Mouse (Mus musculus): ENCODE results near the gene Mpv17l2.
A peak's percentile ranks its signal among the peaks of the same experiment; 100 is the strongest.

The Mpv17l2 gene

DNA sequence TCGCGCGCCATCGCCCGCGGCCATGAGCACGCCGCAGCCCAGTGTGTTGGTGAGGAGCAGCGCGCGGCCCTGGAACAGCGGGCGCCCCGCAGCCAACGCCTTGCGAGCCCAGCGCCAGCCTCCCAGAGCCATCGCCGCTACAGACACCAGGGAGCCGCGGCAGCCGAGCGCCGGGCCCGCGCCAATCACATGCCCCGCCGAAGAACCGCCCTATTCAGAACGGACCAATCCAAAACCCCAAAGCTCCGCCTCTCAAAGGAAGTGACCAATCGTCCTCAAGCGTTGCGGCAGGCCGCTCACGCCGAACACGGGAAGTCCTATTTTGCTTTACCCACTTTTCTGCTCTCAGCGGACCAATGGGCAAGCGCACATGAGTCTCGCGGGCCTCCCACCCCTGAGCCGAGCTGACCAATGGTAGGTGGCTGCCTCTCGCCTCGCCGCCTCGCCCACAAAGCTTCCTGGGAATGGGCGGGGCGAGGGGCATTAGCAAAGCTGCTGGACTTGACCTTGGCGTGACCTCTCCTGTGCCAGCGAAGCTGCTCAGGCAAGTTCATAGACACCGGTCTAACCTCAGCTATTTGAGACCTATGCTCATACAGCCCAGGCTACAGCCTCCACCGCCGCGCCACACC, at the start of gene Mpv17l2:
Mpv17l2 (minus strand) TSS at position 172 of the 632 bp plus-strand sequence.
- DNase-seq (ENCODE audit: low read depth, low spot score): peak; percentile 99

GRCm38 (mm10) chr8:70808955-70809701, 48.4 kb upstream of the Mpv17l2 start:
- DNase-seq (ENCODE audit: low read depth, low spot score): no peak

GRCm38 (mm10) chr8:70808239-70808638, 47.5 kb upstream of the Mpv17l2 start, which contains the start of gene Il12rb1:
Gene Il12rb1, plus strand, starts transcription at chr8:70808449.
- DNase-seq (ENCODE audit: low read depth, low spot score): no peak

DNA sequence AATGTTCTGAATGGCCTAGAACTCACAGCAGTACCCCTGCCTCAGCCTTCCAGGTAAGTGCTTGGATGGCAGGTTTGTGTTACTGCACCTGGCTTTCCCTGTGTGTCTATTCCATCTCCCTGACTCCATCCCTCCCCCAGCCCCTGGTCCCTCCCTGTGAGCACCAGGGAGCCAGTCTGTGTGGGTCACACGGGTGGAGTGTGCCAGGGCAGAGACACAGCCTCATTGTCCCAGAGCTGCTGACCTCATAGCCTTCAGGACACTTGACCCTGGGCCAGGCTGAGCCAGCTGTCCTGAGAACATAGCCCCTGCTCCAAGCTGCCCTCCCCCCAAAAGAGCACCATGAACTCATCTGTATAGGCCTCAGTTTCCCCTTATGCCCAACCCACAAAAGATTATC, 46.6 kb upstream of the Mpv17l2 start:
- no peak for DNase-seq (ENCODE audit: low read depth, low spot score)

- no peak for DNase-seq (ENCODE audit: low read depth, low spot score)
These were observed 45.8 kb upstream of the Mpv17l2 start for GRCm38 (mm10) chr8:70806541-70806940.

DNA sequence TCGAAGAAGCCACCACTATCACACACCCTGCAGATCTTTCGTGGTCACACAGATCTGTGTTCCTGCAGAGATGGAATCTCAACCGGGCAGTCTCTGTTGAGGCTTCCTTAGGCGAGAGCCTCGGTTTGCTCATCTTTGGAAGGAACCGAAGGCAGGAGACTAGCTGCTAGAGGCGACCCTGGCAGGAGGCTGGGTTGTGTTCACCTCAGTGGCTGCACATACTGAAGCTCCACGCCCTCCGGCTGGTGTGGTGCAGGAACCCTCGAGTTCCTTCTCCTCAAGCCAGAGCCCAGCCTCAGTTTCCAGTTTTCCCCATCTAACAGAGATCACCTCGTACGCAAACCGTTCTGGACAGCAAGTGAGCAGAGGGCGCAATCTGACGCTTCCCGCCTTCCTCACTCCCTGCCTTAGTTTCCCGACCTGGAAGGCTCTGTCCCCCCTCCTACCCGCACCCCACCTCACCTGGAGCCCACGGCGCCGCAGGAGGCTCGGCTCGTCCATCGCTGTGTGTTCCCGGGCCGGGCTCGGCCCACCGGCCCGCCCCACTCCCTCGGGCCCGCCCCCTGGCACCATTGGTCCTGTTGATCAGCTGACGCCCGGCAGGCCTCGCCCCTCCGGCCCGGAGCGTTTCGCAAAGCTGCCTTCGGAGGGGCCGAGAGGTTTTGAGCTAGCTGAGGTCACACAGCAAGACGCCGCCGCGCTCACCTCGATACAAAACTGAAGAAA, 43.9 kb upstream of the Mpv17l2 start, which contains the start of gene Mast3:
Mast3 (minus strand) TSS at position 574 of the 726 bp plus-strand sequence.
- DNase-seq (ENCODE audit: low read depth, low spot score): no peak

GRCm38 (mm10) chr8:70803761-70804480, 43.2 kb upstream of the Mpv17l2 start:
- no peak for DNase-seq (ENCODE audit: low read depth, low spot score)

DNA sequence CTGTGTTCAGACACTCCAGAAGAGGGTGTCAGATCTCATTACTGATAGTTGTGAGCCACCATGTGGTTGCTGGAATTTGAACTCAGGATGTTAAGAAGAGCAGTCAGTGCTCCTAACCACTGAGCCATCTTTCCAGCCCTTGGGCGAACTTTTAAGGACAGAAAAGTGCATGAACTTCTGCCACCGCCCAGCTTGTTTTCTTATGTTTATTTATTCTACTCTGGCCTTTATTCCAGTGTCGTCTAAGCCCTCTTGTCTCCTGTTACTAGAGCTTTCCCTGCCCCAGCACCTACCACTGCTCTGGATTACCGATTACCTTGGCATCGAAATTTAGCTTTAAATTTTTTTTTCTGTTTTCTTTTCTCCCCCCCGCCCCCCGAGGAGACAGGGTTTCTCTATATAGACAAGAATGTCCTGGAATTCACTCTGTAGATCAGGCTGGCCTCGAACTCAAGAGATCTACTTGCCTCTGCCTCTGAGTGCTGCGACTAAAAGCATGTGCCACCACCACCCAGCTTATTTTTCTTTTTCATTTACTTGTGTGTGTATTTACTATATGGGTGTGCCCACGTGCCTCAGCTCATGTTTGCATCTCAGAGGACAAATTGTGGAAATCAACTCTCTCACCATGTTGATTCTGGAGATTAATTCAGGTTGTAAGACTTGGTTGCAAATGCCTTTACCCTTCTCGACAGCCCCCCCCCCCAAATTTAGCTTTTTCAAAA, 42.2 kb upstream of the Mpv17l2 start:
- DNase-seq (ENCODE audit: low read depth, low spot score): no peak

- DNase-seq (ENCODE audit: low read depth, low spot score): no peak
These were observed 41.1 kb upstream of the Mpv17l2 start for GRCm38 (mm10) chr8:70801830-70802229.

GRCm38 (mm10) chr8:70801156-70801555, 40.4 kb upstream of the Mpv17l2 start:
- no peak for DNase-seq (ENCODE audit: low read depth, low spot score)

- no peak for DNase-seq (ENCODE audit: low read depth, low spot score)
These were observed 39.9 kb upstream of the Mpv17l2 start for GRCm38 (mm10) chr8:70800648-70801047.

- DNase-seq (ENCODE audit: low read depth, low spot score): no peak
These were observed 37.5 kb upstream of the Mpv17l2 start for GRCm38 (mm10) chr8:70798281-70798680.

GRCm38 (mm10) chr8:70797081-70798070, 36.6 kb upstream of the Mpv17l2 start:
- peak; percentile 97 for DNase-seq (ENCODE audit: low read depth, low spot score)

DNA sequence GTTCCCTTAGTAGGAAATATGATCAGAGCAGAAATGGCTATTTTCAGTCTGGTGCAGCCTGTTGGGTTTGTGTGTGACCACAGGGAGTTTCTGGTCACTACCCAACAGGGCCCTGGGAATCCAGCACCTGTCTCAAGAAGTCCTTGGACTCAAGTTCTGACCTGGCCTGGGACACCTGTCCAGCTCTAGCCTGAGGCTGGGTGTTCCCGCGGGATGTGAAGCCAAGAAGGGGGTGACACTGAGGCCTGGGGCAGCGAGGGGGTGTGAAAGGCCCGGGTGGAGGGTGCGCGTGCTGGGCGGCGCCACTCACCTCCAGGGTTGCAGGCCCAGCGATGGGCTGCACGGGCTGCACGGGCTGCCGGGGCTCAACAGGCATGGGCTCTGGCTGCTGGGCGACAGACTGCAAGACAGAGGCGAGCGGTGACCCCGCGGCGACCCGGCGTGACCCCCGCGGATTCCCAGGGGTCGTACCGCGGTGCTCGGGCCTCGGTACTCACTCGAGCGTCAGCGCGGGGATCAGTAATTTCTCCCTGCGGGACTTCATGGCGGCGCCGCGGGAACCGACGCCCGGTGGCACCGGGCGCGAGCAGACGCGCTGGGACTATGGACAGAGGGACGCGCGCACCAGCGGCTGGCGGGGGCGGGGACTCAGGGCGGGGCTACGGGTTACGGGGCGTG, 35.8 kb upstream of the Mpv17l2 start:
- DNase-seq (ENCODE audit: low read depth, low spot score): no peak

DNA sequence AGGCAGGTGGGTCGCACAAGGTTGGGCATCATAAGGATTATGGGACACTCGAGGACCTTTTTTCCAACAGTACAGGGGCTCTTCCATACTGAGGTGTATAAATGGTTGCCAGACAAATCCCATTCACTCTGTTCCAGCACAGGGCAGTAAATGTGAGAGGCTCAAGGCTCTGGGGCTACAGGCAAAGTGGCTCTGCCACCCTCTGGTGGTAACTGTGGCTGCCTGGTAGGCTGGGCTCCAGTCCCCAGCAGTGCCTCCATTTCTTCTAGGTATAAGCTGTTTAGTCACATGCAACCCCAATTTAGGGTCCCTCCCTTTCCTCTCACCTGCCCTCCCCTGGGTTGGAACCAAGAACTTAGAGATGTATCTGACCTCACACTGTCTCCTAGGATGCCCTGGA, 34.6 kb upstream of the Mpv17l2 start:
- DNase-seq (ENCODE audit: low read depth, low spot score): no peak

- no peak for DNase-seq (ENCODE audit: low read depth, low spot score)
These were observed 33.5 kb upstream of the Mpv17l2 start for GRCm38 (mm10) chr8:70794215-70794614.

- no peak for DNase-seq (ENCODE audit: low read depth, low spot score)
These were observed 32.0 kb upstream of the Mpv17l2 start for GRCm38 (mm10) chr8:70792700-70793099.

DNA sequence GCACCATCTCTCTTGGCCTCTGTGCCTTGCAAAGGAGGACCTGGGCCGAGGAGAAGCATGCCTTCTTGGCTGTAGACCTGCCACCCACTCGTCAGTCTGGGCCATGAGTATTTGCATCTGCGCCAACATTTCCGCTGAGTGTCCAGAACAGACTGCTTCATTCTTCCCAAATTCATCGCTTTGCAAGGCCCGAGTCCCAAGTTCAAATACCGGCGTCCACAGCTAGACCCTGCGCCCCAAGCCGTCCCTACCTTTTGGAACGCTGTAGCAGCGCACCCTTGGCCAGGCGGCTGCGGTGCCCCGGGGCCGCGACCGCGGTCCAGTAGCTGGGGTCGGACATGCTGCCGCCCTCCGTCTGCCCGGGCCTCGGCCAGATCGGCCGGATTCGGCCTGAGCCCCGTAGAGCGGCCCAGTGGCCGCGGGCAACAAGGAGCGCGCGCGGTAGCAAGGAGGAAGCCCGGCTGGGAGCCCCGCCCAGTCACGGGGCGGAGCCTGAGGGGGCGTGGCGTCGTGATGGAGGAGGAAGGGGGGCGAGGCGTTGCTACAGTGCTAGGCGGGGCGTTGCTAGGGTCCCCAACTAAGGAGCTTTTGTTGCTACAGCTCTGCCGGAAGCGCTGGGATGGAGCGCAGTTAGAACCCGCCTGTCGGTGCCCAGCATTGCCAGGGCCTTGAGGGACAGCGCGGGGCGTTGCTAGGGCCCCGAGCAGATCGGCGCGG, 31.4 kb upstream of the Mpv17l2 start:
- peak; percentile 94 for DNase-seq (ENCODE audit: low read depth, low spot score)

GRCm38 (mm10) chr8:70791294-70791701, 30.6 kb upstream of the Mpv17l2 start:
- no peak for DNase-seq (ENCODE audit: low read depth, low spot score)

All from telencephalon, adult 2 months (tissue).